Comparison of ENCODE assay signal across 9 mouse cellular contexts in genomic region chr12:28674038-28674720, GRCm38 (mm10). TPM values are rescaled to one million over a fixed set of nuclear protein-coding genes. Genes with fewer than 3 reads are reported as not detected.
DNase-seq lines count a peak whose midpoint lies in the region; ATAC-seq and TF ChIP-seq lines count a peak whose summit lies in the region.
"Had no signal": no experiment of that assay in that cellular context is flagged by ENCODE, and none has a peak within 500 bp of the region (broad histone marks: within the 10 kb centered on the region; RNA-seq: fewer than 3 reads in every experiment).

No protein-coding gene starts in this region.

- intact Hi-C loops in heart, postnatal 36 days (cut with DNase I), result loop anchor here (2.0 kb wide), 1 partner anchor 37 kb away; no protein-coding TSS in a partner anchor

- no peaks in the 10 kb centered on the region for H3K9me3 ChIP-seq in heart, embryonic 13.5 days
- no peaks in the 10 kb centered on the region for H3K9me3 ChIP-seq in embryonic facial prominence, embryonic 15.5 days (replicated peaks)
- no peaks in the 10 kb centered on the region for H3K9me3 ChIP-seq in liver, embryonic 14.5 days (ENCODE audit: control insufficient read depth, low read length)

- WGBS in heart, embryonic 13.5 days, result 81% methylated on average over 10 of the region's 10 CpGs
- WGBS in embryonic facial prominence, embryonic 15.5 days, result 84% methylated on average over 10 of the region's 10 CpGs
- 63% methylated on average over 10 of the region's 10 CpGs for WGBS in liver, embryonic 14.5 days (ENCODE audit: insufficient replicate concordance)

- H3K4me2 ChIP-seq in heart, embryonic 13.5 days, result peak overlapping the region; percentile 72
- peak overlapping the region; percentile 63 for H3K4me2 ChIP-seq in embryonic facial prominence, embryonic 15.5 days (replicated peaks)
- H3K4me2 ChIP-seq in liver, embryonic 14.5 days (ENCODE audit: low read depth), result peak overlapping the region; percentile 71

- no peaks in the 10 kb centered on the region for H3K27me3 ChIP-seq in heart, embryonic 13.5 days (replicated peaks)
- H3K27me3 ChIP-seq in embryonic facial prominence, embryonic 15.5 days, result no peaks in the 10 kb centered on the region
- no peaks in the 10 kb centered on the region for H3K27me3 ChIP-seq in liver, embryonic 14.5 days (ENCODE audit: control insufficient read depth, insufficient read depth, low read length)

- H3K4me3 ChIP-seq in heart, embryonic 13.5 days, result peak overlapping the region; percentile 70
- H3K4me3 ChIP-seq in embryonic facial prominence, embryonic 15.5 days (replicated peaks), result peak overlapping the region; percentile 64; the same call in 1 of the 2 replicates
- no peak overlapping the region for H3K4me3 ChIP-seq in liver, embryonic 14.5 days (ENCODE audit: insufficient read depth in 1 of 2, low read depth in 2 of 2, low read length in 2 of 2)

- no peak for TF ChIP-seq EP300 in liver, embryonic 14.5 days (IDR thresholded peaks at IDR 0.05; ENCODE audit: low read depth)

- no peak for ATAC-seq in heart, embryonic 13.5 days (ENCODE audit: extremely low read depth, insufficient number of reproducible peaks, low FRiP score, low TSS enrichment)
- no peak for ATAC-seq in embryonic facial prominence, embryonic 15.5 days (ENCODE audit: insufficient number of reproducible peaks, low FRiP score, low TSS enrichment, low read depth)
- ATAC-seq in liver, embryonic 14.5 days (ENCODE audit: insufficient read depth), result no peak

- no peak for TF ChIP-seq CTCF in liver, embryonic 14.5 days (IDR thresholded peaks at IDR 0.05; ENCODE audit: low read depth)

- H3K27ac ChIP-seq in heart, embryonic 13.5 days (replicated peaks), result no peak overlapping the region
- peak overlapping the region; percentile 97 for H3K27ac ChIP-seq in embryonic facial prominence, embryonic 15.5 days (replicated peaks)
- no peak overlapping the region for H3K27ac ChIP-seq in liver, embryonic 14.5 days

- 0 out of 2 replicates have a peak overlapping the region, but pooled peaks have one; percentile 85 for H3K9ac ChIP-seq in heart, embryonic 13.5 days
- no peak overlapping the region for H3K9ac ChIP-seq in embryonic facial prominence, embryonic 15.5 days
- no peak overlapping the region for H3K9ac ChIP-seq in liver, embryonic 14.5 days (replicated peaks)

- no peak for DNase-seq in heart, postnatal 36 days
- DNase-seq in A20 (ENCODE audit: low read depth, low spot score), result peak; percentile 54
- no peak for DNase-seq in liver, embryonic 14.5 days (ENCODE audit: low read depth in 3 of 3, low spot score in 3 of 3)
- no peak for DNase-seq in ovary, adult 18-20 months (ENCODE audit: low spot score)
- no peak for DNase-seq in right cerebral cortex, postnatal 25 days
- DNase-seq in heart, postnatal 4 days, result no peak

- H3K36me3 ChIP-seq in heart, embryonic 13.5 days, result peaks cover 19% of the 10 kb centered on the region
- peaks cover 6% of the 10 kb centered on the region; the same call in 1 of the 2 replicates for H3K36me3 ChIP-seq in embryonic facial prominence, embryonic 15.5 days
- H3K36me3 ChIP-seq in liver, embryonic 14.5 days (replicated peaks; ENCODE audit: control insufficient read depth, insufficient read depth, low read depth), result no peaks in the 10 kb centered on the region

- peaks cover 14% of the 10 kb centered on the region for H3K4me1 ChIP-seq in heart, embryonic 13.5 days
- peaks cover 12% of the 10 kb centered on the region for H3K4me1 ChIP-seq in embryonic facial prominence, embryonic 15.5 days
- H3K4me1 ChIP-seq in liver, embryonic 14.5 days (replicated peaks; ENCODE audit: control insufficient read depth in 2 of 2, insufficient read depth in 2 of 2, low read length in 1 of 2), result peaks cover 0 to 13% of the 10 kb centered on the region in 2 experiments; a peak in 3 of 4 replicates

RNA-seq across cellular contexts. Expression of gene Adi1, which starts 0.9 kb away (rescaled TPM):
- polyA plus RNA-seq in heart, embryonic 13.5 days (2015; fragmentation: Nextera tagmentation; extraction: Ambion mirVana), result 44.3 TPM in 2 replicates
- 10 to 100 TPM; 47.3 to 51.7 TPM for total RNA-seq in heart, postnatal 36 days (2021)
- polyA plus RNA-seq in embryonic facial prominence, embryonic 15.5 days (2015; fragmentation: Nextera tagmentation; extraction: Ambion mirVana), result 63.0 and 73.3 TPM in 2 replicates
- polyA plus RNA-seq in liver, embryonic 14.5 days (2012; rRNA removed), result 13.0 and 17.2 TPM in 2 replicates
- polyA plus RNA-seq in liver, embryonic 14.5 days (2014; fragmentation: Nextera tagmentation; extraction: Ambion mirVana), result 41.0 and 46.2 TPM in 2 replicates
- 10 to 100 TPM; 27.5 to 31.5 TPM for total RNA-seq in heart, postnatal 4 days (2021)

RNA-seq across cellular contexts. Expression of gene Rnaseh1, which starts 24.8 kb away (rescaled TPM):
- polyA plus RNA-seq in heart, embryonic 13.5 days (2015; fragmentation: Nextera tagmentation; extraction: Ambion mirVana), result 19.0 and 19.6 TPM in 2 replicates
- 1 to 10 TPM; 6.3 to 6.9 TPM for total RNA-seq in heart, postnatal 36 days (2021)
- polyA plus RNA-seq in embryonic facial prominence, embryonic 15.5 days (2015; fragmentation: Nextera tagmentation; extraction: Ambion mirVana), result 30.3 and 32.2 TPM in 2 replicates
- polyA plus RNA-seq in liver, embryonic 14.5 days (2012; rRNA removed), result 7.1 and 9.7 TPM in 2 replicates
- 9.3 and 10.3 TPM in 2 replicates for polyA plus RNA-seq in liver, embryonic 14.5 days (2014; fragmentation: Nextera tagmentation; extraction: Ambion mirVana)
- total RNA-seq in heart, postnatal 4 days (2021), result 1 to 10 TPM; 9.0 to 9.4 TPM

RNA-seq across cellular contexts. Expression of gene Rps7, which starts 38.4 kb away (rescaled TPM):
- polyA plus RNA-seq in heart, embryonic 13.5 days (2015; fragmentation: Nextera tagmentation; extraction: Ambion mirVana), result 394 and 428 TPM in 2 replicates
- total RNA-seq in heart, postnatal 36 days (2021), result 100 to 1,000 TPM; 264 to 294 TPM
- 587 and 734 TPM in 2 replicates for polyA plus RNA-seq in embryonic facial prominence, embryonic 15.5 days (2015; fragmentation: Nextera tagmentation; extraction: Ambion mirVana)
- polyA plus RNA-seq in liver, embryonic 14.5 days (2012; rRNA removed), result 548 and 604 TPM in 2 replicates
- 640 and 652 TPM in 2 replicates for polyA plus RNA-seq in liver, embryonic 14.5 days (2014; fragmentation: Nextera tagmentation; extraction: Ambion mirVana)
- 100 to 1,000 TPM; 469 to 537 TPM for total RNA-seq in heart, postnatal 4 days (2021)

RNA-seq across cellular contexts. Expression of gene Colec11, which starts 51.0 kb away (rescaled TPM):
- 7.8 and 7.9 TPM in 2 replicates for polyA plus RNA-seq in heart, embryonic 13.5 days (2015; fragmentation: Nextera tagmentation; extraction: Ambion mirVana)
- 10 to 100 TPM; 20.5 to 20.8 TPM for total RNA-seq in heart, postnatal 36 days (2021)
- polyA plus RNA-seq in embryonic facial prominence, embryonic 15.5 days (2015; fragmentation: Nextera tagmentation; extraction: Ambion mirVana), result 0.15 and 0.37 TPM in 2 replicates
- 6.1 and 8.7 TPM in 2 replicates for polyA plus RNA-seq in liver, embryonic 14.5 days (2012; rRNA removed)
- 12.8 and 13.1 TPM in 2 replicates for polyA plus RNA-seq in liver, embryonic 14.5 days (2014; fragmentation: Nextera tagmentation; extraction: Ambion mirVana)
- 10 to 100 TPM; 16.4 to 16.9 TPM for total RNA-seq in heart, postnatal 4 days (2021)
- total RNA-seq: common myeloid progenitor, adult 5-6 weeks had no signal

Comparison
In these comparisons a context has a peak if more than half of its experiments do, and no peak if none do; other contexts are left out.
1. H3K4me3 ChIP-seq: peak in heart, embryonic 13.5 days (single experiment) and embryonic facial prominence, embryonic 15.5 days (single experiment); none in liver, embryonic 14.5 days (0 of 2).
2. Peak in every context shown above with its lines, with median percentiles within 50 percentile points of each other: H3K4me2 ChIP-seq.